Mouse (Mus musculus) ES-Bruce4 (cell line): ENCODE measurements around the gene Abl2.

Source experiments
- CTCF ChIP-seq: IDR thresholded peaks from one replicate; pipeline ENCODE4 v1.8.1; 2011; ENCODE audit warnings: low read depth, low read length
- EP300 ChIP-seq: IDR thresholded peaks from 2 replicates; pipeline ENCODE4 v1.6.1; 2011; ENCODE audit warnings: low read depth, low read length; ENCODE audit not compliant: insufficient read depth
- POLR2A ChIP-seq: IDR thresholded peaks from one replicate; pipeline ENCODE4 v1.8.1; 2011; ENCODE audit warnings: low read length; ENCODE audit not compliant: insufficient read depth

- no peak for TF ChIP-seq CTCF
- TF ChIP-seq POLR2A, result no peak
- TF ChIP-seq EP300, result no peak
Observed at GRCm38 (mm10) chr1:156538382-156538781, 20.2 kb upstream of the Abl2 start.
